Mouse (Mus musculus) stomach, adult 2 months (tissue): Measurements from ENCODE around the gene Plekhg3. TPM values are rescaled to one million over a fixed set of nuclear protein-coding genes. Genes with fewer than 3 reads are reported as not detected.

ENCODE experiments used
- polyA plus RNA-seq: library from polyadenylated mRNA; depleted of rRNA; stranded (reverse); fragments of >200 nt; gene quantifications from 2 replicates; pipeline ENCODE4 v1.2.3, GENCODE M21; 2012; rRNA removed

Gene Plekhg3
- polyA plus RNA-seq: 13.8 and 14.1 TPM in 2 replicates

GRCm38 (mm10) chr12:76530580-76531139 is at the start of gene Plekhg3:
Gene Plekhg3 (plus strand): TSS chr12:76530891.

Other genes with a start within 250 kb of the Plekhg3 start
- gene Akap5, start 206.0 kb upstream of the Plekhg3 start, polyA plus RNA-seq: 0.03 and 0.04 TPM in 2 replicates
- 1.4 and 2.0 TPM in 2 replicates for gene Zbtb25, start 161.3 kb upstream of the Plekhg3 start, polyA plus RNA-seq
- 0.81 and 1.0 TPM in 2 replicates for gene Zbtb1, start 160.6 kb upstream of the Plekhg3 start, polyA plus RNA-seq
- 7.0 and 11.6 TPM in 2 replicates for gene Hspa2, start 126.7 kb upstream of the Plekhg3 start, polyA plus RNA-seq
- 0.10 TPM in 1 of 2 replicates, not detected in the other for gene Ppp1r36, start 113.4 kb upstream of the Plekhg3 start, polyA plus RNA-seq
- 1.1 and 1.2 TPM in 2 replicates for gene Sptb, start 179.7 kb downstream of the Plekhg3 start, polyA plus RNA-seq
- gene Churc1, start 234.6 kb downstream of the Plekhg3 start, polyA plus RNA-seq: 11.5 and 13.2 TPM in 2 replicates
- 15.7 and 16.6 TPM in 2 replicates for gene Fntb, start 234.7 kb downstream of the Plekhg3 start, polyA plus RNA-seq